Mouse (Mus musculus) heart, embryonic 12.5 days (tissue): ENCODE results near the gene Plet1. TPM values are rescaled to one million over a fixed set of nuclear protein-coding genes. Genes with fewer than 3 reads are reported as not detected.
A peak's percentile ranks its signal among the peaks of the same experiment; 100 is the strongest.

Source experiments
- ATAC-seq: fragments of 200-750 bp; cut with Nextera tagmentation; 2 replicates; pipeline ENCODE4 v1.8.0; 2017; ENCODE audit warnings: moderate TSS enrichment, moderate library complexity; ENCODE audit not compliant: insufficient number of reproducible peaks, low FRiP score
- H3K27ac ChIP-seq: fragments of 300-500 bp; sonication (generic); 2 replicates; pipeline ENCODE4 v1.5.1; 2016; ENCODE audit warnings: mild to moderate bottlenecking, moderate library complexity; ENCODE audit not compliant: poor library complexity, severe bottlenecking
- H3K27me3 ChIP-seq: fragments of 300-500 bp; sonication (generic); replicated peaks from 2 replicates; pipeline ENCODE4 v1.6.1; 2016; ENCODE audit warnings: mild to moderate bottlenecking, moderate library complexity
- H3K36me3 ChIP-seq: fragments of 300-500 bp; sonication (generic); 2 replicates; pipeline ENCODE4 v1.6.1; 2016; ENCODE audit warnings: mild to moderate bottlenecking, moderate library complexity
- H3K4me1 ChIP-seq: fragments of 300-500 bp; sonication (generic); replicated peaks from 2 replicates; pipeline ENCODE4 v1.6.1; 2016; ENCODE audit warnings: mild to moderate bottlenecking
- H3K4me2 ChIP-seq: fragments of 300-500 bp; sonication (generic); 2 replicates; pipeline ENCODE4 v1.6.1; 2016; ENCODE audit warnings: mild to moderate bottlenecking, moderate library complexity
- H3K4me3 ChIP-seq: fragments of 300-500 bp; sonication (generic); 2 replicates; pipeline ENCODE4 v1.5.1; 2016; ENCODE audit warnings: mild to moderate bottlenecking
- H3K9ac ChIP-seq: fragments of 300-500 bp; sonication (generic); 2 replicates; pipeline ENCODE4 v1.6.1; 2016; ENCODE audit warnings: mild to moderate bottlenecking, moderate library complexity
- H3K9me3 ChIP-seq: fragments of 300-500 bp; sonication (generic); replicated peaks from 2 replicates; pipeline ENCODE4 v1.6.1; 2016; ENCODE audit warnings: mild to moderate bottlenecking, moderate library complexity
- WGBS: fragments of 180-500 bp; shearing (Covaris S2); methylation state at CpG from one replicate; pipeline ENCODE4 v1.1.7; 2016; 5-methylcytosine and 5-hydroxymethylcytosine counted together
- polyA plus RNA-seq: library from polyadenylated mRNA; unstranded; fragments of >200 nt; fragmentation: Nextera tagmentation; extraction: Ambion mirVana; gene quantifications from 2 replicates; pipeline ENCODE4 v1.2.1, GENCODE M21; 2016

The Plet1 gene
- polyA plus RNA-seq: 0.44 and 0.46 TPM in 2 replicates

- Histone ChIP-seq H3K27ac (no peak within 1 kb of the TSS), H3K4me3 (no peak within 1 kb of the TSS), H3K9ac (no peak within 1 kb of the TSS), H3K36me3 (no peaks in the 10 kb centered on the region), H3K4me2 (no peak within 1 kb of the TSS), H3K27me3 (no peaks in the 10 kb centered on the region; the same call in 1 of the 2 replicates), H3K4me1 (peaks cover 27% of the 10 kb centered on the region), H3K9me3 (no peaks in the 10 kb centered on the region)
- ATAC-seq: no peak
- WGBS: 74% methylated on average over 6 of the region's 6 CpGs
Observed at GRCm38 (mm10) chr9:50494311-50494710, at the start of gene Plet1. Gene Plet1 (plus strand): TSS chr9:50494525.

DNA sequence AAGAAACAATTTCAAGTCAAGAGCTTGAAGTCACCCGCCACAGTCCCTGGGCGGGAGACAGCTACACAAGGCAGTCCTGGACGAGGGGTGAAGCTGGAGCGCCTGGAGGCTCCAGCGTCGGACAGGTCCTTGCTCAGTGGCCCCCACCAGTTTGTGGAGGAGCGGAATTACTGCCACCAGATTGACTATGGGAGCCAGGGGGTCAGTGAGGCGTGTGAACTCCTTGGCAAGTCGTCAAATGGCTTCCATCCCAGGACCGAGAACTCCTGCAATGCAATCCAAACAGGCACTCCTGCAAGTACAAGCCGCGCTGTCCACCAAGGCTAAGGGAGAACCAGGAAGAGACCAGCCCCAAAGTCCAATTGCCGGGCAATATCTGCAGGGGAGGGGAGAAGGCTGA is 45.3 kb upstream of the Plet1 start:
- Histone ChIP-seq H3K9ac (no peak overlapping the region), H3K4me3 (no peak overlapping the region), H3K36me3 (no peaks in the 10 kb centered on the region), H3K4me1 (0 out of 2 replicates have a peak, but pooled peaks cover 6% of the 10 kb centered on the region), H3K9me3 (no peaks in the 10 kb centered on the region; the same call in 1 of the 2 replicates), H3K27me3 (0 out of 2 replicates have a peak, but pooled peaks cover 2% of the 10 kb centered on the region), H3K27ac (no peak overlapping the region), H3K4me2 (no peak overlapping the region)
- WGBS: 59% methylated on average over 13 of the region's 13 CpGs
- no peak for ATAC-seq

DNA sequence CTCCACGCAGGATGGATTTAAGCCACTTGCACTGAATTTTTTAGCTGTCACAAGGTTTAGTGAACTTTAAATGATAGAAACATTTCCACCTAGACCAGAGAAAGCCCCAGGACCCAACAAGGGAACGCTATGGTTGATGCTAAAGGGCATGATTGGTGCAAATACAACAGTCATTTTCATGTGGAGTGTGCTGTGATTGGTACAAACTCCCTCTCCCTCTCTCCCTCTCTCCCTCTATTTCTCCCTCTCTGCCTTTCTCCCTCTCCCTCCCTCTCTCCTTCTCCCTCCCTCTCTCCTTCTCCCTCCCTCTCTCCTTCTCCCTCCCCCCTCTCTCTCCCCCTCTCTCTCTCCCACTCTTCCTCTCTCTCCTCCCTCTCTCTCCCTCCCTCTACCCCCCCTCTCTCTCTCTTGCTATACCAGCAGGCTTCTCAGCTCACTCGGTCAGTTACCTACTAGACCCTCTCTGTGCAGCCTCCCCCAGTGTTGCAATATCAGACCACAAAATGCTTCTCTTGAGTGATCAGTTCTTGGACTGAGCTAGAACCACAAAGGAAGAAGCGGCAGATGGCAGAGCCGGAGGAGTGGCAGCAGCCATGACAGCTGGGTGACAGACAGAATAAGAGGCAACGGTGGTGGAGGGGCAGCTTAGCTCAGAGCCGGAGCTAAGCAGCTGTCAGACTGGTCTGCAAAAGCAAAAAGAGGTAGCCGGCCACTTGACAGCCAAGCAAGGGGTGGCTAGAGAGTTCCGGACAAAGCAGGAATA is 42.7 kb upstream of the Plet1 start:
- H3K4me2 ChIP-seq: peak overlapping the region; percentile 56
- H3K27me3 ChIP-seq: 0 out of 2 replicates have a peak, but pooled peaks cover 2% of the 10 kb centered on the region
- H3K9me3 ChIP-seq: no peaks in the 10 kb centered on the region
- ATAC-seq: 0 out of 2 replicates have a peak, but pooled peaks have one; percentile 22
- H3K27ac ChIP-seq: no peak overlapping the region
- 0 out of 2 replicates have a peak, but pooled peaks cover 6% of the 10 kb centered on the region for H3K4me1 ChIP-seq
- H3K9ac ChIP-seq: peak overlapping the region; percentile 47; the same call in 1 of the 2 replicates
- H3K4me3 ChIP-seq: 0 out of 2 replicates have a peak overlapping the region, but pooled peaks have one; percentile 4
- no peaks in the 10 kb centered on the region for H3K36me3 ChIP-seq
- WGBS: 52% methylated on average over 9 of the region's 9 CpGs

DNA sequence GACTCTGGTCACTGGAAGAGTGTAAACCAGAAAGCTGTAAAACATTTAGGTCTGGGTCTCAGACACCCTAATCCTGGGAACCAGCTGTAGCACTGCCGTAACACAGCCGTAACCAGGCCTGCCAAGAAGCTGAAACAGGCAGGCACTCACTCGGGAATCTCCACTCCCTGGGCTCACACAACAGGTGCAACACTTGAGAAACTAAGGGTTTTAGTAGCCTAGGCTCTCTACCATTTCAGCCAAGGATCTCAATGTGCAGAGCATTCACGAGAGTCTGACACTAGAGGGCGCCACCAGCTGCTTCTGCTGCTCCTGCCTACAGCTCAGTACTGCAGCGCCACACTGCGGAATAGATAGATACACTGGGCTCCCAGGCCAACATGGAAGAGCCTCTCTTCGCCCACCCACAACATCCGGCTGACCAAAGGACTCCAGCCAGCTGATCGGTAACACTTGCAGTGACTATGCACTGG is 42.0 kb upstream of the Plet1 start:
- Histone ChIP-seq H3K4me2 (peak overlapping the region; percentile 56), H3K36me3 (no peaks in the 10 kb centered on the region), H3K4me3 (peak overlapping the region; percentile 14; the same call in 1 of the 2 replicates), H3K4me1 (0 out of 2 replicates have a peak, but pooled peaks cover 6% of the 10 kb centered on the region), H3K27ac (no peak overlapping the region), H3K27me3 (0 out of 2 replicates have a peak, but pooled peaks cover 2% of the 10 kb centered on the region), H3K9me3 (no peaks in the 10 kb centered on the region), H3K9ac (no peak overlapping the region)
- ATAC-seq: peak; percentile 51; the same call in 1 of the 2 replicates
- 12% methylated on average over 10 of the region's 10 CpGs for WGBS

DNA sequence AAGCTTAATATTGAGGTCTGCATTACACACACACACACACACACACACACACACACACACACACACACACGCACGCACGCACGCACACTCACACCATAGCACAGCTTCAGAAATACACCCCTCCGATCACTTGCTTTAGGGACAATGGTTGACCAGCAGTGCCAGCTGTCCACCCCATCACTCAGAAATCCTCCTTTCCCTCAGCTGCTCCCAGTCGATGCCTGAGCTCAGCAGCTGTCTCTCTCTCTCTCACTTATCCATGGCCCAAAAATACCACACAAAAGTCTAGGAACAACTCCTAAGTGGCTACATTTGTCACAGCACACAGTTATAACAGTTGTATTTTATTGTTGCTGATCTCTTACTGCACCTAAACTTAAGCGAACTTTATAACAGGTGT is 36.7 kb upstream of the Plet1 start:
- no peak overlapping the region for H3K4me3 ChIP-seq
- ATAC-seq: no peak
- H3K27ac ChIP-seq: no peak overlapping the region
- no peaks in the 10 kb centered on the region for H3K27me3 ChIP-seq
- no peaks in the 10 kb centered on the region for H3K4me1 ChIP-seq
- no peaks in the 10 kb centered on the region for H3K36me3 ChIP-seq
- H3K9me3 ChIP-seq: no peaks in the 10 kb centered on the region
- 79% methylated on average over 7 of the region's 7 CpGs for WGBS
- H3K4me2 ChIP-seq: no peak overlapping the region
- no peak overlapping the region for H3K9ac ChIP-seq

DNA sequence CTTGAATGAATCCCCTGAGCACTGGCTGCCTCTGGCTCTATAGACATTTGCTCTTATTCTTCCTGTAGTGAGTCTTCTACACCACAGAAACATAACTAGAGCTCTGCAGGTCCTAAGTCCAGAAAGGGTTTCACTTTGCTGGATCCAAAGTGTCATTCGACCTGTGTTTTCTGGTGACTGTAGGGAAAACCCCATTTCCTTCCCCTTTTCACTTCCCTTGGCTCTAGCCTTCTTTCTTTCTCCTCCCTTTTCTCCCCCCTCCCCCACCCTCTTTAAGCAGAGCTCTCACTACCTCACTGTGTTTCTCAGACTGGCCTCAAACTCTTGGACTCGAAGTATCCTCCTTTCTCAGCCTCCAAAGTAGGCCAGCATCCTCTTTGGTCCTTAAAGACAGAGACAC is 34.8 kb upstream of the Plet1 start:
- WGBS: 40% methylated on average over 2 of the region's 2 CpGs
- Histone ChIP-seq H3K4me2 (no peak overlapping the region), H3K4me1 (no peaks in the 10 kb centered on the region), H3K9ac (no peak overlapping the region), H3K36me3 (no peaks in the 10 kb centered on the region), H3K4me3 (no peak overlapping the region), H3K27me3 (no peaks in the 10 kb centered on the region), H3K27ac (no peak overlapping the region), H3K9me3 (no peaks in the 10 kb centered on the region)
- no peak for ATAC-seq

DNA sequence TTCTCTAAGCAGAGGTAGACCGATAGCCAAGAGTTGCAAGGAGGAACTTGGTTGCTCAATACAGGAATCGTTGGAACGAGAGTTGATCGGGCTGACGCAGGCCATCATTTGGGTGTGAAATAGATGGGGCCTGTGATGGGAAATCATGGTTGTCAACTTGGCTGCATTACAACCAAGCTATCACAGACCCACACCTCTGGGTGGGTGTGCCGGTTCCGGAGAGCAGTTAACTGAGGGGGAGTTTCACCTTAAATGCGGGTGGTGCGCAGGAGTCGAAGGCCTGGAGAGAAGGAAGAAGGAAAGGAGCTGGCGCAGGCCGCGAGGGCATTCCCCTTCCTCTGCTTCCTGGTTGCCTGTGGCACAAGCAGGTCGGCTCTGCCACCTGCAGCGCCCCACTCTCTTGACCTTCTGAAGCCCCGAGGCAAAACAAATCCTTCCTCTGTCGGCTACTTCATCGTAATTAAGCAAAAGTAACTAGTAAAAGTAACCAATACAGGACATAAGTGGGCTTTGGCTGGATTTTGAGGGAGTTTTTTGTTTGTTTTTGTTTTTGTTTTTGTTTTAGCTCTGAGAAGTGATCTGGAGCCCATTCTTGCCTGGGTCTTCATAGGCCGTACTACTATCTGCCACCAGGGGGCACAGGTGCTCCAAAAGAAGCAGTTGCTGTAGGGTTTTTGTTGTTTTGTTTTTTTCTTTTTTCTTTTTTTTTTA is 31.7 kb upstream of the Plet1 start:
- no peak for ATAC-seq
- no peak overlapping the region for H3K27ac ChIP-seq
- H3K9me3 ChIP-seq: no peaks in the 10 kb centered on the region
- H3K27me3 ChIP-seq: no peaks in the 10 kb centered on the region
- WGBS: 42% methylated on average over 19 of the region's 19 CpGs
- peak overlapping the region; percentile 61; the same call in 1 of the 2 replicates for H3K9ac ChIP-seq
- peak overlapping the region; percentile 29; the same call in 1 of the 2 replicates for H3K4me3 ChIP-seq
- H3K4me1 ChIP-seq: no peaks in the 10 kb centered on the region
- H3K4me2 ChIP-seq: peak overlapping the region; percentile 59
- H3K36me3 ChIP-seq: no peaks in the 10 kb centered on the region

- no peak overlapping the region for H3K27ac ChIP-seq
- no peaks in the 10 kb centered on the region for H3K27me3 ChIP-seq
- H3K4me1 ChIP-seq: no peaks in the 10 kb centered on the region
- H3K4me2 ChIP-seq: no peak overlapping the region
- no peaks in the 10 kb centered on the region for H3K36me3 ChIP-seq
- no peak overlapping the region for H3K4me3 ChIP-seq
- no peak overlapping the region for H3K9ac ChIP-seq
- no peaks in the 10 kb centered on the region for H3K9me3 ChIP-seq
- 30% methylated on average over 4 of the region's 4 CpGs for WGBS
- ATAC-seq: no peak
Observed at GRCm38 (mm10) chr9:50463205-50463508, 31.2 kb upstream of the Plet1 start.

- peak; percentile 53; the same call in 1 of the 2 replicates for ATAC-seq
- no peak overlapping the region for H3K4me2 ChIP-seq
- H3K9me3 ChIP-seq: no peaks in the 10 kb centered on the region
- 63% methylated on average over 5 of the region's 5 CpGs for WGBS
- peaks cover 11% of the 10 kb centered on the region for H3K4me1 ChIP-seq
- H3K27me3 ChIP-seq: peaks cover 4% of the 10 kb centered on the region; the same call in 1 of the 2 replicates
- H3K9ac ChIP-seq: no peak overlapping the region
- H3K4me3 ChIP-seq: no peak overlapping the region
- H3K36me3 ChIP-seq: no peaks in the 10 kb centered on the region
- no peak overlapping the region; the same call in 1 of the 2 replicates for H3K27ac ChIP-seq
Observed at GRCm38 (mm10) chr9:50470377-50471100, 23.8 kb upstream of the Plet1 start.

DNA sequence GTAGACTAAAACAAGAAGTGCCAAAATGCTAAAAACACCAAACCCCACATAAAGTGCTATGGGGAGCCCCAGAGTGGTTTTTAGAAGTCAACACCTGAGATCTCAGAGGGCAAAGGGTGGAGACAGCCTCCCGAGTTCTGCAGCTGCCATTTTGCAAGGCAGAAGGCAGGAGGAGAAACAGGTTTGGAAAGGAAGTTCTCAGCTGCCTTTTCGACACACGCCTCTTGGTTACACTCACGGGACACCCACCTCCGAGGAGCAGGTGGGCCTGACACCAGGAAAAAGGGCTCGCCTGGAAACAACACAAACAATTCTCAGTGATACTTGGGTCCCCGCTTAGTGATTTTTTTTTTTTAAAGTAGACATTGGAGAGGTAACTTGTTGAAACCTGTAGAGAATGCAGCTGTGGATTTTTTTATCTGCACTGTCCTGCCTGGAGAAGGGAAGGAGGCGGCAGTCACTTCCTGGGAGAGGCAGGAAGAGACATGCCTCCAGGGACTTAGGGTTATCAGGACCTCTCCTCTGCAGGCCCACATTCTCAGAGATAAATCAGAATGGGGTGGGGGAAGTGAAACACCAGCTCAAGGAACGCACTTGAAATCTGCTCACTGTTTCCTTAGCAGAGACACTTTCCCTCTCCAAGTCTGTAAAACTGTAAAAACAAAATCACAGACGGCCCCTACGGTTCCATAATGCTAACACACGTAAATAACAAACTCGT is 23.0 kb upstream of the Plet1 start:
- Histone ChIP-seq H3K27me3 (peaks cover 4% of the 10 kb centered on the region), H3K36me3 (no peaks in the 10 kb centered on the region), H3K4me3 (no peak overlapping the region), H3K4me2 (peak overlapping the region; percentile 36; the same call in 1 of the 2 replicates), H3K9me3 (no peaks in the 10 kb centered on the region), H3K9ac (no peak overlapping the region), H3K27ac (no peak overlapping the region; the same call in 1 of the 2 replicates), H3K4me1 (peaks cover 11% of the 10 kb centered on the region)
- 36% methylated on average over 13 of the region's 13 CpGs for WGBS
- no peak for ATAC-seq
